Mouse (Mus musculus) megakaryocyte, embryonic 14.5 days (primary cell): ENCODE measurements around the gene Sbk1. TPM values are rescaled to one million over a fixed set of nuclear protein-coding genes. Genes with fewer than 3 reads are reported as not detected.

Experiments used
- H3K27me3 ChIP-seq: replicated peaks from 2 replicates; pipeline ENCODE3; 2012; ENCODE audit warnings: inconsistent platforms
- H3K36me3 ChIP-seq: replicated peaks from 2 replicates; pipeline ENCODE3; 2012; ENCODE audit warnings: low read length, inconsistent platforms, mixed read lengths
- H3K4me1 ChIP-seq: 2 replicates; pipeline ENCODE4 v1.6.1; 2012; ENCODE audit warnings: inconsistent platforms
- H3K4me3 ChIP-seq: replicated peaks from 2 replicates; pipeline ENCODE3; 2012; ENCODE audit warnings: moderate library complexity, mild to moderate bottlenecking, inconsistent platforms
- H3K9me3 ChIP-seq: 2 replicates; pipeline ENCODE4 v1.6.1; 2012; ENCODE audit warnings: inconsistent platforms
- FLI1 ChIP-seq: IDR thresholded peaks from 2 replicates; pipeline ENCODE4 v1.6.1; 2012; ENCODE audit warnings: low read length, inconsistent platforms, mixed read lengths
- GATA1 ChIP-seq: IDR thresholded peaks from 3 replicates; pipeline ENCODE4 v1.6.1; 2012; ENCODE audit warnings: mixed read lengths, low read length, inconsistent platforms, borderline replicate concordance
- polyA plus RNA-seq: library from polyadenylated mRNA; stranded (reverse); fragments of >175 nt; gene quantifications from 2 replicates; pipeline ENCODE4 v1.2.3, GENCODE M21; 2012; ENCODE audit warnings: low replicate concordance; ENCODE audit not compliant: insufficient read depth

The Sbk1 gene
- polyA plus RNA-seq, 1 experiment: 1.4 TPM

DNA sequence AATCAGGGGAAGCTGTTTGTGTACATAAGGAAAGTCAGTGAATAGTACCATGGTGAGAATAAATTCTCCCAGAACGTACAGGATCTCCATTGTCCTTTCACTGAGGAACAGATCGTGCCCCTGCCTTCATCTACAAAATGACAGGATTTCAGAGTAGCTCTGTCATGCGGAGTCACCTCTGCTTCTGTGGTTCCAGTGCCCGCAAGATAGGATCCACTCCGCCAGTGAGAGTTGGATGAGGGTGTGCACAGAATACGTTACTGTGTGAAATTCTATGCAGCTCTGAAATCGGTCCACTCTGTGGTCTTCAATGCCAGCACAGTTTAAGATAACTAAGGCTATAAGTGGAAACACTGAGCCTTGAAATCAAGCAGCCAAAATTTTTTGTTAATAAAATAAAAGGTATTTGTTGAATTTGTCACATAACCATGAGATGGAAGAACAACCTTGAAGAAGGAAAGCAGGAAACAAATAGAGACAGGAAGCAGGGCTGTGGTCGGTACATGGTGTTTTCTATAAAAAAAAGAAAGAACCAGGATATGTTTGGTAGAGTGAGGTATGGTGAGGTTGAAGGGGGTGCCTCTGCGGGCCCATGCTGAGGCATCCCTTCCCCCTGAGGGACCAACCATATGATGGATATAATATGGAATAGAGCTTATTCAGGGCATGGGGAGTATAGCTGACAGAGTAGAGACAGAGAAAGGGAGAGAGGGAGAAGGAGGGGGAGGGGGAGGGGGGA, 57.7 kb downstream of the Sbk1 start:
- Histone ChIP-seq H3K9me3 (peaks cover 17% of the 10 kb centered on the region), H3K27me3 (peaks cover 2% of the 10 kb centered on the region), H3K4me1 (peaks cover 36% of the 10 kb centered on the region), H3K36me3 (peaks cover 2% of the 10 kb centered on the region), H3K4me3 (peak overlapping the region; percentile 64)
- TF ChIP-seq GATA1 (no peak), FLI1 (no peak)

DNA sequence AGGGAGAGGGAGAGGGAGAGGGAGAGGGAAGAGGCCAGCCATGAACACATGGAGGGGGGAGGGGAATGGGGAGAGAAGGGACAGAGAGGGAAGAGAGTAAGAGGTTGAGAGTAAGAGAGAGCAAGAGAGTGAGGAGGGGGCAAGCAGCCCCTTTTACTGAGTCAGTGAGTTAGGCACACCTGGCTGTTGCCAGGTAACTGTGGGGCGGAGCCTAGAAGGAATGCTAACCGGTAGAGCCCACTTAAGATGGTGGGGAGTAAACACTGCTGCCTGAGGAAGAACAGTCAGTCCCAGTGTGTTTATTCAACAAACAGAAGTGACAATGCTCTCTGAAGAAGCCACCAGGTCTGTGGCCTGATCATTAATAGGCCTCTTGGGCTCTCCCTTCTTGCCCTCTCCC, 58.3 kb downstream of the Sbk1 start:
- Histone ChIP-seq H3K4me3 (peak overlapping the region; percentile 10), H3K36me3 (peaks cover 2% of the 10 kb centered on the region), H3K9me3 (peaks cover 17% of the 10 kb centered on the region), H3K4me1 (peaks cover 32% of the 10 kb centered on the region), H3K27me3 (peaks cover 2% of the 10 kb centered on the region)
- TF ChIP-seq GATA1: no peak
- TF ChIP-seq FLI1: no peak

DNA sequence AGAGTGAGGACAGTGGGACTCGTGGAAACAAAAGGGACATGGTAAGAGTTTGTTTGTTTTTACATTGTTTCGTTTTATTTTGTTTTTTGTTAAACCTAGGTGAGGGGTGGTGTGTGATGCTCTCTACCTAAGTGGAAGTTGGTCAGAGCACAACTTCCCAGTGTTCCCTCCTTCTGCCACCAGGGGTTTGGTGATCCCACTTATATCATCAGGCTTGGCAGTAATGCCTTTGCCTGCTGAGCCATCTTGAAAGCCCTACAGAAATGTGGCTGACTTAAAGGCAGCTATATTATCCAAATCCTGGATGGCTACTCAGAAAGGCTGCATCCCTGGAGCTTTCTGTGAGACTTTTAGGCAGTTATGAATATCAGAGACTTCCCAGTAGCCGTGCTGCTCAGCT, 60.3 kb downstream of the Sbk1 start:
- H3K36me3 ChIP-seq: peaks cover 2% of the 10 kb centered on the region
- no peaks in the 10 kb centered on the region for H3K27me3 ChIP-seq
- H3K4me1 ChIP-seq: peaks cover 21% of the 10 kb centered on the region
- H3K4me3 ChIP-seq: no peak overlapping the region
- TF ChIP-seq GATA1 (no peak), FLI1 (no peak)
- H3K9me3 ChIP-seq: peaks cover 17% of the 10 kb centered on the region

DNA sequence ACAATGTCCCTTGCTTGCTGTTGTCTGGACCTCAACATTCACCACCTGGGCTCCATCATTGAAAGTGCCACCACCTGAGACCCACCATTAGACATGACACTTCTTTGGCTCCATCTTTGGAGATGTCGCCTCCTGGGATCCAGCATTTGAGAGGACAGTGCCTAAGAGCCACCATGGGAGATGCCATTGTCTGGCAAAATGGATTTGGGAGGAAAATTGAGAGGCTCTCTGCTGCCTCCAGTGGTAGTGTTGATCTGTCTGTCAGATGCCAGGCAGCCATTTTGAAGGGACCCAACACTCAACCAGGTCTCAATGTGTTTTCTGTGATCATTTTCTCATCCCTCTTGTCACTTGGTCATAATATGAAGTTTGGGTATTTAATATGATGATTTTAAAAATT, 63.1 kb downstream of the Sbk1 start:
- Histone ChIP-seq H3K9me3 (peaks cover 17% of the 10 kb centered on the region), H3K4me3 (no peak overlapping the region), H3K4me1 (peaks cover 27% of the 10 kb centered on the region), H3K27me3 (no peaks in the 10 kb centered on the region), H3K36me3 (peaks cover 2% of the 10 kb centered on the region)
- no peak for TF ChIP-seq GATA1
- TF ChIP-seq FLI1: no peak

DNA sequence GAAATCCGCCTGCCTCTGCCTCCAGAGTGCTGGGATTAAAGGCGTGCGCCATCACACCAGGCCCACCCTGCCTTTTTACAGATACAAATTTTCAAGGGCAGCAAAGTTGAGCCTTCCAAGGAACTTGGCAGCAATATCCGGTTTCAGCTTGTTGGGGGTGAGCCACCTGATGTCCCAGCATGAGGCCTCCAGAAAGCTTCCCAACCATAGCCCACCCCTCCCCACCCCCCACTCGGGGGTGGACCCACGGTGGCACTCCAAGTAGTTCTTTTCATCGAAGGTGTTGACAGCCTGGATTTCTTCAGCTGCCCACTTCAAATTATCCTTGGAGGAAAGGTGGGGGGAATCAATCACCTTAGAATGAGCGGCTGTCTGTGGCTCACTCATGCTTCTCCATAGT, 66.5 kb downstream of the Sbk1 start:
- H3K36me3 ChIP-seq: no peaks in the 10 kb centered on the region
- H3K9me3 ChIP-seq: no peaks in the 10 kb centered on the region
- H3K4me1 ChIP-seq: peaks cover 42% of the 10 kb centered on the region
- H3K27me3 ChIP-seq: no peaks in the 10 kb centered on the region
- no peak for TF ChIP-seq GATA1
- no peak for TF ChIP-seq FLI1
- H3K4me3 ChIP-seq: no peak overlapping the region

DNA sequence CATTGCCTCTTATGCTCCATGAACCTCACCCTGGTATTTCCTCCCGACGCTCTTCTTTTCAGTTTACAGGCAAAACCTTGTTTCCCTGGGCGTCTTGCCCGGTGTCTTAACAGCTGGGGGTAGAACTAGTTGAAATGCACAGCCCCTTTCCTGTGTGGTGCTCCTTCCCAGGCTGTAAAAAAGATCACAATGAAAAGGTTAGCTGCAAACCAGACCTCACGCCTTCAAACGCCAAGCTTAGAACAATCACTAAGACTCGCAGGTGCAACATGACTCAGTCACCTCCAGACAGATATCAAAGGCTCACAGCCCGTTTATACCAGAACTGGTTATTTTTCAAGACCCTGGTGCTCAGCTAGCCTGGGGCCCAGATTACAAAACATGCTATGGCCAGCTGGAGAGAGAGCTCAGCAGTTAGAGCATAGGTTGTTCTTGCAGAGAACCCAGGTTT, 67.1 kb downstream of the Sbk1 start:
- no peaks in the 10 kb centered on the region for H3K36me3 ChIP-seq
- TF ChIP-seq GATA1 (no peak), FLI1 (no peak)

DNA sequence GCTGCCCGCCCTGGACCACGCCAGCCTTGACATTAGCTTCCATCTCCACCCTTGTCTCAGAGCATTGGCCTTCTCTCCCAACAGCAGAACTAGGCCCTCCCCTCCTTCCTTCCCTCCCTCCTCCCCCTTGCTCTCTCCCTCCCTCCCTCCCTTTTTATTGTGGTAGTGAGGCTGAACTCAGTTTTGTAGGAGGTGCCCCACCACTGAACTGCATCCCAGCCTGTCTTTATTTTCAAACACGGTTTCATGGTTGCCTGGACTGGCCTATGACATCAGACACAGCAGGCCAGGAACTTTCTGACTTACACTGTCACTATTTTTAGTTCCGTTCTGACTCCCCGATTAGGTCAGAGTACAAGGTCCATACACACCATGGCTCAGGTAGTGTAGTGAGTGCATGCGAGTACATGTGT, 67.8 kb downstream of the Sbk1 start:
- peak overlapping the region; percentile 68 for H3K4me3 ChIP-seq
- H3K36me3 ChIP-seq: no peaks in the 10 kb centered on the region
- H3K27me3 ChIP-seq: no peaks in the 10 kb centered on the region
- no peaks in the 10 kb centered on the region for H3K9me3 ChIP-seq
- peaks cover 55% of the 10 kb centered on the region for H3K4me1 ChIP-seq
- TF ChIP-seq FLI1 (no peak), GATA1 (no peak)

More for the DNA sequence above, 67.1 kb downstream of the Sbk1 start:
- Histone ChIP-seq H3K4me1 (peaks cover 48% of the 10 kb centered on the region), H3K4me3 (no peak overlapping the region), H3K9me3 (no peaks in the 10 kb centered on the region), H3K27me3 (no peaks in the 10 kb centered on the region)

DNA sequence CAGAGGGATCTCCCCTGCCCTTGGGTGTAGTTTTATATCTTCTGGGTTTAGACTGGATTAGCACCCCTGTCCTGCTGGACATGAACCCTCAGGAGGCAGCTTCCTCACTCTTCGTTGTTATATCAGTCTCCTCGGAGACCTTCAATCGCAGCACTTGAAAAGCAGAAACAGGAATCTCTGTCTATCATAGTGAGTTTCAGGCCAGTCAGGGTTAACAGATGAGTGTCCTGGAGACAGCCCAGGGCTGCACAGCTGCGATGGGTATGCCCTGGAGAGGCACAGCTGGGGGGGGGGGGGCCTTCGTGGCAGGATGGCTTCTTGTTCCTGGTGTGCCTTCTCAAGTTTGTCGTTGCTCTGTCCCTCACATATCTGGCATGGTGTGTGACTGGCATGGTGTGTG, 68.5 kb downstream of the Sbk1 start:
- Histone ChIP-seq H3K9me3 (no peaks in the 10 kb centered on the region), H3K36me3 (no peaks in the 10 kb centered on the region), H3K27me3 (no peaks in the 10 kb centered on the region), H3K4me1 (peaks cover 59% of the 10 kb centered on the region), H3K4me3 (peak overlapping the region; percentile 10)
- TF ChIP-seq FLI1 (no peak), GATA1 (no peak)

Other genes starting within 250 kb of the Sbk1 start
- 0.58 and 0.69 TPM in 2 replicates for gene Gsg1l, start 190.2 kb upstream of the Sbk1 start, polyA plus RNA-seq
- 83.9 and 172 TPM in 2 replicates for gene Xpo6, start 72.1 kb upstream of the Sbk1 start, polyA plus RNA-seq
- gene Lat, start 97.0 kb downstream of the Sbk1 start, polyA plus RNA-seq: 715 and 927 TPM in 2 replicates
- 74.6 and 153 TPM in 2 replicates for gene Spns1, start 104.8 kb downstream of the Sbk1 start, polyA plus RNA-seq
- 0.79 TPM in 1 of 2 replicates, not detected in the other for gene Nfatc2ip, start 124.1 kb downstream of the Sbk1 start, polyA plus RNA-seq
- not detected in 2 replicates for gene Cd19, start 142.3 kb downstream of the Sbk1 start, polyA plus RNA-seq
- gene Rabep2, start 156.1 kb downstream of the Sbk1 start, polyA plus RNA-seq: 97.9 and 143 TPM in 2 replicates
- 1.1 and 1.4 TPM in 2 replicates for gene Atp2a1, start 190.5 kb downstream of the Sbk1 start, polyA plus RNA-seq
- gene Sh2b1, start 202.8 kb downstream of the Sbk1 start, polyA plus RNA-seq: 94.0 and 146 TPM in 2 replicates
- gene Tufm, start 214.7 kb downstream of the Sbk1 start, polyA plus RNA-seq: 19.3 and 43.5 TPM in 2 replicates
- 956 and 1,090 TPM in 2 replicates for gene Atxn2l, start 230.8 kb downstream of the Sbk1 start, polyA plus RNA-seq